Mouse (Mus musculus) cerebellum, adult 9-11 months (tissue): ENCODE results near the gene Olfr1448.
"Not testable (repeated sequence)": the region's sequence is repeated elsewhere in the genome, so short reads cannot be mapped to it uniquely, and the experiment has no call there.

Source experiments
- DNase-seq: peaks from one replicate; pipeline ENCODE4 v3.0.0; 2022

The Olfr1448 gene

DNA sequence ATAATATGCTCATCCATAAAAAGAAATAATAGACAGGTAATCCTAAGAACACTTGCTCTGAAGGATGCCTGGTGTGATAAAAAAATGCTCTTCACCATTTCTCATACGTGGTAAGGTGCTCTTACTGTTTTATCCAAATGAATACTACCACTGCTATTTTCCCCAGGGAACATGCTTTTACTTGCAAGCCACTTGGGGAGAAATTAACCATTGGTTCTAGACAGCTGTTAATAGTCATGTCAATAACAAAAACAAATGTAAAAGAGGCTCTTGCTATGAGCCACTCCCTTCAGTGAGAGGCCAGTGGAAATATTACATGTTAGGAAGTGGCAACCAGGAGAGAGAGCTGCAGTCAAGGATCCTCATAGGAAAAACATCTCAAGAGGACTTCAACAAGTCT is at the start of gene Olfr1448:
Gene Olfr1448 (minus strand): TSS at position 101 of the 400 bp plus-strand sequence.
- DNase-seq = no peak

DNA sequence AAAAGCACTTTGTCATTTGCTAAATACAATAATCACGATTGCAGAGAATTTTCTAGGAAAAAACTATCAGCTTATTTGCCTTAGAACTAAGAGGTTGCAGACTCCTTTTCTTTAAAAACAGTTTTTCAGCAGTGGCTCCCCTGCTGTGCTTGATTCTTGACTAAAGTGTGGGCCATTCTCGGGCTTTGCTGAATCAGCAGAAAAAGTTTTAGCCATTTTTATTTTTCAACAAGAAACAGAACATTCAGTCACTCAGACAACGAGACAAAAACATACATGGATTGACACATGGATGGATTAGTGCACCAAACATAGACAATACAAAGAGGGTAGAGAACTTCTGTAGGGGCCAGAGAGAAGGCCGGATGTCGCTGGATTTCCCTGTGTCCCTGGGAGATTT is 45.9 kb upstream of the Olfr1448 start:
- not testable (repeated sequence) for DNase-seq

DNA sequence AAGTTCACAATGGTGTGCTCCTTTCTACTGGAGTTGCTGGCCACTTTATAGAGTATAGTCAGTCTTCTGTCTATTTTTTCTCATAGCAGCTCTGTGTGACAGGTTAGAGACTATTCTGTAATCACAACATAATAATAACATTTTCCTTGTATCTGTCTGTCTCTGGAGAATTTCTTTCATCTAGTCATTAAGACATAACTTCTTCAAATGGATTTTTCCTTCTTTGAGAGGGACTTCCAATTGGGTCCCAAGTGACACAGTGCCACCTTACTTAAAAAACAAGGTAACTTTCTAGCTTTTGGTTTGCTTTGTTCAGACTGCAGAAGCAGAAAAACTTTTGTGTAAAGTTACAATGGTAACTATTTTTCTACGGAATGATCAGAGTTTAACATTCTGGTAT is 25.7 kb upstream of the Olfr1448 start, which contains the start of gene Olfr1450:
Gene Olfr1450 (plus strand): TSS at position 301 of the 400 bp plus-strand sequence.
- no peak for DNase-seq

- DNase-seq = no peak
Measured at GRCm38 (mm10) chr19:12930540-12930939, 6.3 kb upstream of the Olfr1448 start, which contains the start of gene Olfr1449. Gene Olfr1449 (plus strand): TSS chr19:12930840.

DNA sequence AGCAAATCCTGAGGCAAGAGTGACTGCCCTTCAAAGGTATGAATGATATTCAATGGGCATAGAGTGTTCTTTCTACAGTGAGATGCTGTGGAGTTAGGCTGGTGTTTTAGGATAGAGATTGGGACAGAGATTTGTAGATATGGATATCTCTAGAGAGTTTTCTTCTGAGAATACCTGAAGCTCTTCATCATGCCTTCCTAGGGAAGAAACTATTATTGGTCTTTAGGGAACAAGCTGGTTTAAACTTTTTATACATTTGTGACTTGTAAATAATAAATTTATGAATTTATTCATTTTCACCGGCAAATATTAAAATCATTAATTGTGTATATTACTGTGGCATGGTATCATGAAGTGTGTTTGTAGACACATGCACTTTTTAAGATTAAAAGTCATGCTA is 20.6 kb downstream of the Olfr1448 start, which contains the start of gene Olfr1447:
Gene Olfr1447 (minus strand): TSS at position 101 of the 400 bp plus-strand sequence.
- DNase-seq = no peak

DNA sequence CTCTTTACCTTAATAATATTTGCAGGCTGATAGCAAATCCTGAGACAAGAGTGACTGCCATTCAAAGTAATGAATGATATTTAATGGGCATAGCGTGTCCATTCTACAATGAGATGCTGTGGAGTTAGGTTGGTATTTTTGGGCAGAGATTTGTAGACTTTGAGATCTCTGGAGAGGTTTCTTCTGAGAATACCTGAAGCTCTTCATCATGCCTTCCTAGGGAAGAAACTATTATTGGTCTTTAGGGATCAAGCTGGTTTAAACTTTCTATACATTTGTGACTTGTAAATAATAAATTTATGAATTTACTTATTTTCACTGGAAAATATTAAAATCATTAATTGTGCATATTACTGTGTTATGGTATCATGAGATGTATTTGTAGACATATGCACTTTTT is 30.8 kb downstream of the Olfr1448 start, which contains the start of gene Olfr1446:
Gene Olfr1446 (minus strand): TSS at position 101 of the 400 bp plus-strand sequence.
- DNase-seq = no peak

GRCm38 (mm10) chr19:12883555-12883954 is 40.7 kb downstream of the Olfr1448 start, which contains the start of gene Olfr1445:
Gene Olfr1445 (plus strand): TSS chr19:12883855.
- no peak for DNase-seq
